Mouse (Mus musculus): ENCODE measurements around the gene Dlgap4. TPM values are rescaled to one million over a fixed set of nuclear protein-coding genes. Genes with fewer than 3 reads are reported as not detected.

Gene Dlgap4
- polyA plus RNA-seq, 1 experiment from 2014 or later = 230 TPM

- Histone ChIP-seq H3K4me2 (ENCODE audit: low read depth, low read length) (no peak overlapping the region), H3K36me3 (ENCODE audit: control insufficient read depth, insufficient read depth, low read length) (no peaks in the 10 kb centered on the region), H3K27me3 (ENCODE audit: control insufficient read depth, insufficient read depth, low read length) (no peaks in the 10 kb centered on the region), H3K9ac (replicated peaks; ENCODE audit: low read depth, low read length) (no peak overlapping the region), H3K27ac (ENCODE audit: low read depth, low read length) (no peak overlapping the region), H3K4me1 (ENCODE audit: control insufficient read depth, insufficient read depth, low read length) (peaks cover 8% of the 10 kb centered on the region; the same call in 1 of the 2 replicates), H3K9me3 (ENCODE audit: control insufficient read depth, low read length) (no peaks in the 10 kb centered on the region), H3K4me3 (ENCODE audit: low read depth, low read length) (no peak overlapping the region)
- 75% methylated on average over 5 of the region's 5 CpGs for WGBS
- ATAC-seq (ENCODE audit: low read depth) = no peak
Observed at GRCm38 (mm10) chr2:156646877-156647276, 33.4 kb downstream of the Dlgap4 start.

GRCm38 (mm10) chr2:156648042-156648441, 34.5 kb downstream of the Dlgap4 start:
- peaks cover 8% of the 10 kb centered on the region; the same call in 1 of the 2 replicates for H3K4me1 ChIP-seq (ENCODE audit: control insufficient read depth, insufficient read depth, low read length)
- 80% methylated on average over 5 of the region's 5 CpGs for WGBS
- H3K27ac ChIP-seq (ENCODE audit: low read depth, low read length) = no peak overlapping the region
- no peaks in the 10 kb centered on the region for H3K27me3 ChIP-seq (ENCODE audit: control insufficient read depth, insufficient read depth, low read length)
- ATAC-seq (ENCODE audit: low read depth) = no peak
- no peak overlapping the region for H3K9ac ChIP-seq (replicated peaks; ENCODE audit: low read depth, low read length)
- no peak overlapping the region for H3K4me3 ChIP-seq (ENCODE audit: low read depth, low read length)
- H3K4me2 ChIP-seq (ENCODE audit: low read depth, low read length) = no peak overlapping the region
- H3K9me3 ChIP-seq (ENCODE audit: control insufficient read depth, low read length) = no peaks in the 10 kb centered on the region
- no peaks in the 10 kb centered on the region for H3K36me3 ChIP-seq (ENCODE audit: control insufficient read depth, insufficient read depth, low read length)

- Histone ChIP-seq H3K9ac (replicated peaks; ENCODE audit: low read depth, low read length) (no peak overlapping the region), H3K27ac (ENCODE audit: low read depth, low read length) (no peak overlapping the region), H3K36me3 (ENCODE audit: control insufficient read depth, insufficient read depth, low read length) (no peaks in the 10 kb centered on the region), H3K4me2 (ENCODE audit: low read depth, low read length) (no peak overlapping the region), H3K4me1 (ENCODE audit: control insufficient read depth, insufficient read depth, low read length) (peaks cover 8% of the 10 kb centered on the region; the same call in 1 of the 2 replicates), H3K9me3 (ENCODE audit: control insufficient read depth, low read length) (no peaks in the 10 kb centered on the region), H3K27me3 (ENCODE audit: control insufficient read depth, insufficient read depth, low read length) (no peaks in the 10 kb centered on the region), H3K4me3 (ENCODE audit: low read depth, low read length) (no peak overlapping the region)
- WGBS = 96% methylated on average over 5 of the region's 5 CpGs
- no peak for ATAC-seq (ENCODE audit: low read depth)
Observed at GRCm38 (mm10) chr2:156649450-156649849, 35.9 kb downstream of the Dlgap4 start.

- H3K27ac ChIP-seq (ENCODE audit: low read depth, low read length) = no peak overlapping the region
- H3K9ac ChIP-seq (replicated peaks; ENCODE audit: low read depth, low read length) = no peak overlapping the region
- no peaks in the 10 kb centered on the region for H3K27me3 ChIP-seq (ENCODE audit: control insufficient read depth, insufficient read depth, low read length)
- ATAC-seq (ENCODE audit: low read depth) = no peak
- 44% methylated on average over 6 of the region's 6 CpGs for WGBS
- no peak overlapping the region for H3K4me3 ChIP-seq (ENCODE audit: low read depth, low read length)
- no peak overlapping the region for H3K4me2 ChIP-seq (ENCODE audit: low read depth, low read length)
- H3K4me1 ChIP-seq (ENCODE audit: control insufficient read depth, insufficient read depth, low read length) = 0 out of 2 replicates have a peak, but pooled peaks cover 4% of the 10 kb centered on the region
- no peaks in the 10 kb centered on the region for H3K9me3 ChIP-seq (ENCODE audit: control insufficient read depth, low read length)
- H3K36me3 ChIP-seq (ENCODE audit: control insufficient read depth, insufficient read depth, low read length) = no peaks in the 10 kb centered on the region
Observed at GRCm38 (mm10) chr2:156651019-156651418, 37.5 kb downstream of the Dlgap4 start.

- Histone ChIP-seq H3K9me3 (ENCODE audit: control insufficient read depth, low read length) (no peaks in the 10 kb centered on the region), H3K4me1 (ENCODE audit: control insufficient read depth, insufficient read depth, low read length) (0 out of 2 replicates have a peak, but pooled peaks cover 4% of the 10 kb centered on the region), H3K27me3 (ENCODE audit: control insufficient read depth, insufficient read depth, low read length) (no peaks in the 10 kb centered on the region), H3K36me3 (ENCODE audit: control insufficient read depth, insufficient read depth, low read length) (no peaks in the 10 kb centered on the region), H3K4me2 (ENCODE audit: low read depth, low read length) (no peak overlapping the region), H3K4me3 (ENCODE audit: low read depth, low read length) (no peak overlapping the region), H3K9ac (replicated peaks; ENCODE audit: low read depth, low read length) (no peak overlapping the region), H3K27ac (ENCODE audit: low read depth, low read length) (no peak overlapping the region)
- WGBS = 18% methylated on average over 8 of the region's 8 CpGs
- no peak for ATAC-seq (ENCODE audit: low read depth)
Observed at GRCm38 (mm10) chr2:156652841-156653240, 39.3 kb downstream of the Dlgap4 start.

GRCm38 (mm10) chr2:156654148-156654547, 40.6 kb downstream of the Dlgap4 start:
- Histone ChIP-seq H3K4me1 (ENCODE audit: control insufficient read depth, insufficient read depth, low read length) (0 out of 2 replicates have a peak, but pooled peaks cover 4% of the 10 kb centered on the region), H3K9me3 (ENCODE audit: control insufficient read depth, low read length) (no peaks in the 10 kb centered on the region), H3K27me3 (ENCODE audit: control insufficient read depth, insufficient read depth, low read length) (no peaks in the 10 kb centered on the region), H3K27ac (ENCODE audit: low read depth, low read length) (no peak overlapping the region), H3K36me3 (ENCODE audit: control insufficient read depth, insufficient read depth, low read length) (no peaks in the 10 kb centered on the region), H3K4me3 (ENCODE audit: low read depth, low read length) (no peak overlapping the region), H3K4me2 (ENCODE audit: low read depth, low read length) (no peak overlapping the region), H3K9ac (replicated peaks; ENCODE audit: low read depth, low read length) (no peak overlapping the region)
- no peak for ATAC-seq (ENCODE audit: low read depth)
- WGBS = 83% methylated on average over 5 of the region's 5 CpGs

GRCm38 (mm10) chr2:156655626-156656025, 42.1 kb downstream of the Dlgap4 start:
- Histone ChIP-seq H3K4me3 (ENCODE audit: low read depth, low read length) (no peak overlapping the region), H3K9ac (replicated peaks; ENCODE audit: low read depth, low read length) (no peak overlapping the region), H3K9me3 (ENCODE audit: control insufficient read depth, low read length) (no peaks in the 10 kb centered on the region), H3K27ac (ENCODE audit: low read depth, low read length) (no peak overlapping the region), H3K4me1 (ENCODE audit: control insufficient read depth, insufficient read depth, low read length) (0 out of 2 replicates have a peak, but pooled peaks cover 2% of the 10 kb centered on the region), H3K36me3 (ENCODE audit: control insufficient read depth, insufficient read depth, low read length) (no peaks in the 10 kb centered on the region), H3K27me3 (ENCODE audit: control insufficient read depth, insufficient read depth, low read length) (no peaks in the 10 kb centered on the region), H3K4me2 (ENCODE audit: low read depth, low read length) (no peak overlapping the region)
- no peak for ATAC-seq (ENCODE audit: low read depth)
- WGBS = 68% methylated on average over 5 of the region's 5 CpGs

GRCm38 (mm10) chr2:156657522-156657921, 44.0 kb downstream of the Dlgap4 start:
- no peak for ATAC-seq (ENCODE audit: low read depth)
- Histone ChIP-seq H3K36me3 (ENCODE audit: control insufficient read depth, insufficient read depth, low read length) (no peaks in the 10 kb centered on the region), H3K9ac (replicated peaks; ENCODE audit: low read depth, low read length) (no peak overlapping the region), H3K4me2 (ENCODE audit: low read depth, low read length) (no peak overlapping the region), H3K27ac (ENCODE audit: low read depth, low read length) (no peak overlapping the region), H3K4me1 (ENCODE audit: control insufficient read depth, insufficient read depth, low read length) (no peaks in the 10 kb centered on the region), H3K9me3 (ENCODE audit: control insufficient read depth, low read length) (no peaks in the 10 kb centered on the region), H3K4me3 (ENCODE audit: low read depth, low read length) (no peak overlapping the region), H3K27me3 (ENCODE audit: control insufficient read depth, insufficient read depth, low read length) (no peaks in the 10 kb centered on the region)
- 91% methylated on average over 8 of the region's 8 CpGs for WGBS

- no peaks in the 10 kb centered on the region for H3K27me3 ChIP-seq (ENCODE audit: control insufficient read depth, insufficient read depth, low read length)
- H3K4me2 ChIP-seq (ENCODE audit: low read depth, low read length) = no peak overlapping the region
- no peaks in the 10 kb centered on the region for H3K36me3 ChIP-seq (ENCODE audit: control insufficient read depth, insufficient read depth, low read length)
- ATAC-seq (ENCODE audit: low read depth) = no peak
- H3K9ac ChIP-seq (replicated peaks; ENCODE audit: low read depth, low read length) = no peak overlapping the region
- H3K27ac ChIP-seq (ENCODE audit: low read depth, low read length) = no peak overlapping the region
- 91% methylated on average over 10 of the region's 10 CpGs for WGBS
- no peaks in the 10 kb centered on the region for H3K4me1 ChIP-seq (ENCODE audit: control insufficient read depth, insufficient read depth, low read length)
- H3K4me3 ChIP-seq (ENCODE audit: low read depth, low read length) = no peak overlapping the region
- no peaks in the 10 kb centered on the region for H3K9me3 ChIP-seq (ENCODE audit: control insufficient read depth, low read length)
Observed at GRCm38 (mm10) chr2:156658221-156658620, 44.7 kb downstream of the Dlgap4 start.
